Mouse (Mus musculus) heart, postnatal 0 days (tissue): ENCODE results near the gene Olfr203.

Experiments
- CTCF ChIP-seq: IDR thresholded peaks from 2 replicates; pipeline ENCODE4 v1.5.1; 2016; ENCODE audit warnings: antibody characterized with exemption, control low read depth, low read depth
- EP300 ChIP-seq: IDR thresholded peaks from 2 replicates; pipeline ENCODE4 v1.6.1; 2016; ENCODE audit warnings: antibody characterized with exemption, low read depth

- TF ChIP-seq EP300 (no peak), CTCF (no peak)
These were observed 49.0 kb upstream of the Olfr203 start for GRCm38 (mm10) chr16:59249684-59250083.
